Mouse (Mus musculus): ENCODE data around the gene Ubox5. TPM values are rescaled to one million over a fixed set of nuclear protein-coding genes. Genes with fewer than 3 reads are reported as not detected.

Gene Ubox5
- polyA plus RNA-seq, 2 experiments = 11.8 to 14.3 TPM

- no peak for TF ChIP-seq POLR2A (IDR thresholded peaks at IDR 0.05; ENCODE audit: borderline replicate concordance, extremely low read depth, insufficient read depth, insufficient read length)
- peak overlapping the region; percentile 49 for H3K9ac ChIP-seq (ENCODE audit: low read depth, low read length, severe bottlenecking)
- no peak for DNase-seq (ENCODE audit: low spot score)
- WGBS = 2% methylated on average over 37 of the region's 38 CpGs
- H3K4me1 ChIP-seq (ENCODE audit: control insufficient read depth, insufficient read depth, low read length) = peaks cover 12% of the 10 kb centered on the region
- peak; percentile 44; the same call in 1 of the 2 replicates for ATAC-seq (ENCODE audit: low FRiP score, low read depth)
- H3K27ac ChIP-seq (replicated peaks; ENCODE audit: low read depth, low read length) = no peak overlapping the region
- H3K36me3 ChIP-seq (ENCODE audit: control insufficient read depth, insufficient read depth, low read length) = no peaks in the 10 kb centered on the region; the same call in 1 of the 2 replicates
- peaks cover 30% of the 10 kb centered on the region for H3K27me3 ChIP-seq (ENCODE audit: control insufficient read depth, insufficient read depth, low read length)
- H3K4me2 ChIP-seq (replicated peaks; ENCODE audit: low read depth, low read length, severe bottlenecking) = peak overlapping the region; percentile 82
- no peaks in the 10 kb centered on the region for H3K9me3 ChIP-seq (ENCODE audit: control insufficient read depth, low read length)
- peak overlapping the region; percentile 42 for H3K4me3 ChIP-seq (replicated peaks; ENCODE audit: low read length)
Observed at GRCm38 (mm10) chr2:130634739-130635411, 5.0 kb upstream of the Ubox5 start.

- no peaks in the 10 kb centered on the region; the same call in 1 of the 2 replicates for H3K36me3 ChIP-seq (ENCODE audit: control insufficient read depth, insufficient read depth, low read length)
- peak overlapping the region; percentile 42 for H3K4me3 ChIP-seq (replicated peaks; ENCODE audit: low read length)
- no peaks in the 10 kb centered on the region for H3K9me3 ChIP-seq (ENCODE audit: control insufficient read depth, low read length)
- WGBS = 22% methylated on average over 12 of the region's 14 CpGs
- H3K4me2 ChIP-seq (replicated peaks; ENCODE audit: low read depth, low read length, severe bottlenecking) = peak overlapping the region; percentile 82
- peaks cover 30% of the 10 kb centered on the region for H3K27me3 ChIP-seq (ENCODE audit: control insufficient read depth, insufficient read depth, low read length)
- TF ChIP-seq POLR2A (IDR thresholded peaks at IDR 0.05; ENCODE audit: borderline replicate concordance, extremely low read depth, insufficient read depth, insufficient read length) = no peak
- H3K9ac ChIP-seq (ENCODE audit: low read depth, low read length, severe bottlenecking) = peak overlapping the region; percentile 49
- H3K27ac ChIP-seq (replicated peaks; ENCODE audit: low read depth, low read length) = no peak overlapping the region
- ATAC-seq (ENCODE audit: low FRiP score, low read depth) = no peak
- no peak for DNase-seq (ENCODE audit: low spot score)
- H3K4me1 ChIP-seq (ENCODE audit: control insufficient read depth, insufficient read depth, low read length) = peaks cover 12% of the 10 kb centered on the region
Observed at GRCm38 (mm10) chr2:130634006-130634738, 4.3 kb upstream of the Ubox5 start.

GRCm38 (mm10) chr2:130632887-130633675 is 3.2 kb upstream of the Ubox5 start:
- H3K9me3 ChIP-seq (ENCODE audit: control insufficient read depth, low read length) = no peaks in the 10 kb centered on the region
- H3K4me3 ChIP-seq (replicated peaks; ENCODE audit: low read length) = no peak overlapping the region
- H3K4me1 ChIP-seq (ENCODE audit: control insufficient read depth, insufficient read depth, low read length) = peaks cover 17% of the 10 kb centered on the region
- H3K9ac ChIP-seq (ENCODE audit: low read depth, low read length, severe bottlenecking) = no peak overlapping the region
- no peak overlapping the region for H3K4me2 ChIP-seq (replicated peaks; ENCODE audit: low read depth, low read length, severe bottlenecking)
- DNase-seq (ENCODE audit: low spot score) (no peak), ATAC-seq (ENCODE audit: low FRiP score, low read depth) (no peak)
- WGBS = 55% methylated on average over 5 of the region's 5 CpGs
- H3K36me3 ChIP-seq (ENCODE audit: control insufficient read depth, insufficient read depth, low read length) = peaks cover 2% of the 10 kb centered on the region; the same call in 1 of the 2 replicates
- H3K27me3 ChIP-seq (ENCODE audit: control insufficient read depth, insufficient read depth, low read length) = peaks cover 30% of the 10 kb centered on the region
- H3K27ac ChIP-seq (replicated peaks; ENCODE audit: low read depth, low read length) = no peak overlapping the region
- no peak for TF ChIP-seq POLR2A (IDR thresholded peaks at IDR 0.05; ENCODE audit: borderline replicate concordance, extremely low read depth, insufficient read depth, insufficient read length)

GRCm38 (mm10) chr2:130632416-130632815 is 2.6 kb upstream of the Ubox5 start:
- H3K4me2 ChIP-seq (replicated peaks; ENCODE audit: low read depth, low read length, severe bottlenecking) = no peak overlapping the region
- peaks cover 29% of the 10 kb centered on the region for H3K27me3 ChIP-seq (ENCODE audit: control insufficient read depth, insufficient read depth, low read length)
- no peak overlapping the region for H3K4me3 ChIP-seq (replicated peaks; ENCODE audit: low read length)
- ATAC-seq (ENCODE audit: low FRiP score, low read depth) (no peak), DNase-seq (ENCODE audit: low spot score) (no peak)
- H3K9me3 ChIP-seq (ENCODE audit: control insufficient read depth, low read length) = no peaks in the 10 kb centered on the region
- WGBS = 63% methylated on average over 1 of the region's 1 CpGs
- H3K27ac ChIP-seq (replicated peaks; ENCODE audit: low read depth, low read length) = no peak overlapping the region
- H3K36me3 ChIP-seq (ENCODE audit: control insufficient read depth, insufficient read depth, low read length) = peaks cover 6% of the 10 kb centered on the region
- peaks cover 17% of the 10 kb centered on the region for H3K4me1 ChIP-seq (ENCODE audit: control insufficient read depth, insufficient read depth, low read length)
- TF ChIP-seq POLR2A (IDR thresholded peaks at IDR 0.05; ENCODE audit: borderline replicate concordance, extremely low read depth, insufficient read depth, insufficient read length) = no peak
- no peak overlapping the region for H3K9ac ChIP-seq (ENCODE audit: low read depth, low read length, severe bottlenecking)
